Comparison of ENCODE assay signal across 8 mouse cellular contexts in the genomic region with DNA sequence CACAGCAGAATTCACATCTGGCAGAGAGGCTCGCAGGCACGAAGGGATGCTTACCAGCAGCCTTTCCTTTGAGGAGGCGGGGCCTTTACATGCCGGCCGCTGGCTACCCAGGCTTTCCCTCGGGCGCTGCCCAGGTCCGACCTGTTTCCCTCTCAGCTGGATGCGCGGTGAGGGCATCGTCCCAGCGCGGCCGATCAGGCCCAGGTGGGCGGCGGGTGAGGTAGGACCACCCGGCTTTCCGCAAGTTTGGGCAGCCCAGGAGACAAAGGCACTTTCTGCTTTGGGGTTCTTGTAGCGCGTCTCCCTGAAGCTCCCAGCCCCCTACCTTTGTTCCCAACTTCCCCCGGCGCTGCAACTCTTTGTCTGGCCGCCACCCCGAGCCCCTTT. TPM values are rescaled to one million over a fixed set of nuclear protein-coding genes. Genes with fewer than 3 reads are reported as not detected.
DNase-seq lines count a peak whose midpoint lies in the region; ATAC-seq and TF ChIP-seq lines count a peak whose summit lies in the region.

Gene Mboat2 (plus strand): TSS at position 114 of the 387 bp plus-strand sequence.

- TF ChIP-seq POLR2A in thymus, adult 2 months (IDR thresholded peaks at IDR 0.05; ENCODE audit: control insufficient read depth, extremely low read depth, insufficient read depth, low read length, poor library complexity), result no peak

- no peak for TF ChIP-seq CTCF in thymus, adult 2 months (IDR thresholded peaks at IDR 0.05; ENCODE audit: borderline replicate concordance, control insufficient read depth, extremely low read depth, insufficient read depth, low read length, poor library complexity)
- TF ChIP-seq CTCF in lung, embryonic 14.5 days (IDR thresholded peaks at IDR 0.05; ENCODE audit: low read depth), result no peak

- ATAC-seq in embryonic facial prominence, embryonic 14.5 days (ENCODE audit: low read depth), result peak; percentile 50
- peak; percentile 57 for ATAC-seq in lung, embryonic 14.5 days (ENCODE audit: insufficient read depth)
- ATAC-seq in neural tube, embryonic 15.5 days (ENCODE audit: low FRiP score), result peak; percentile 49

- no peaks in the 10 kb centered on the region for H3K9me3 ChIP-seq in embryonic facial prominence, embryonic 14.5 days (ENCODE audit: control insufficient read depth, low read length)
- H3K9me3 ChIP-seq in lung, embryonic 14.5 days (ENCODE audit: low read depth, low read length), result no peaks in the 10 kb centered on the region
- H3K9me3 ChIP-seq in neural tube, embryonic 15.5 days (replicated peaks), result no peaks in the 10 kb centered on the region

- no peaks in the 10 kb centered on the region; the same call in 1 of the 2 replicates for H3K27me3 ChIP-seq in thymus, adult 2 months (ENCODE audit: control insufficient read depth, insufficient read depth, low read length)
- no peaks in the 10 kb centered on the region for H3K27me3 ChIP-seq in embryonic facial prominence, embryonic 14.5 days (replicated peaks; ENCODE audit: control insufficient read depth, insufficient read depth, low read length)
- H3K27me3 ChIP-seq in lung, embryonic 14.5 days (ENCODE audit: insufficient read depth, low read length), result no peaks in the 10 kb centered on the region
- no peaks in the 10 kb centered on the region for H3K27me3 ChIP-seq in neural tube, embryonic 15.5 days (replicated peaks)

- peaks cover 7% of the 10 kb centered on the region for H3K4me1 ChIP-seq in thymus, adult 2 months (replicated peaks; ENCODE audit: control insufficient read depth, insufficient read depth, low read length)
- peaks cover 28% of the 10 kb centered on the region for H3K4me1 ChIP-seq in embryonic facial prominence, embryonic 14.5 days (ENCODE audit: control insufficient read depth, insufficient read depth, low read length)
- no peaks in the 10 kb centered on the region for H3K4me1 ChIP-seq in lung, embryonic 14.5 days (ENCODE audit: insufficient read depth)
- peaks cover 48% of the 10 kb centered on the region for H3K4me1 ChIP-seq in neural tube, embryonic 15.5 days

- peak within 1 kb of the TSS; percentile 96 for H3K9ac ChIP-seq in embryonic facial prominence, embryonic 14.5 days (ENCODE audit: low read depth, low read length)
- H3K9ac ChIP-seq in lung, embryonic 14.5 days, result peak within 1 kb of the TSS; percentile 87
- peak within 1 kb of the TSS; percentile 93 for H3K9ac ChIP-seq in neural tube, embryonic 15.5 days (replicated peaks)

- H3K4me3 ChIP-seq in thymus, adult 2 months (ENCODE audit: control insufficient read depth, insufficient read depth, low read length), result peak within 1 kb of the TSS; percentile 64
- H3K4me3 ChIP-seq in embryonic facial prominence, embryonic 14.5 days (ENCODE audit: low read depth, low read length), result peak within 1 kb of the TSS; percentile 93
- peak within 1 kb of the TSS; percentile 84 for H3K4me3 ChIP-seq in lung, embryonic 14.5 days (ENCODE audit: low read depth, low read length)
- peak within 1 kb of the TSS; percentile 82 for H3K4me3 ChIP-seq in neural tube, embryonic 15.5 days (replicated peaks)

- WGBS in thymus, adult 2 months, result under 1% methylated on average over 24 of the region's 24 CpGs
- under 1% methylated on average over 15 of the region's 24 CpGs for WGBS in embryonic facial prominence, embryonic 14.5 days
- under 1% methylated on average over 24 of the region's 24 CpGs for WGBS in lung, embryonic 14.5 days
- under 1% methylated on average over 24 of the region's 24 CpGs for WGBS in neural tube, embryonic 15.5 days

- no peak within 1 kb of the TSS for H3K27ac ChIP-seq in thymus, adult 2 months (ENCODE audit: control insufficient read depth, insufficient read depth, low read length)
- H3K27ac ChIP-seq in embryonic facial prominence, embryonic 14.5 days (replicated peaks; ENCODE audit: low read depth, low read length), result peak within 1 kb of the TSS; percentile 90
- H3K27ac ChIP-seq in lung, embryonic 14.5 days (ENCODE audit: low read depth), result peak within 1 kb of the TSS; percentile 92
- H3K27ac ChIP-seq in neural tube, embryonic 15.5 days (replicated peaks), result peak within 1 kb of the TSS; percentile 97

- H3K36me3 ChIP-seq in thymus, adult 2 months (ENCODE audit: control insufficient read depth, insufficient read depth, low read length), result no peaks in the 10 kb centered on the region
- H3K36me3 ChIP-seq in embryonic facial prominence, embryonic 14.5 days (ENCODE audit: control insufficient read depth, insufficient read depth, low read length), result no peaks in the 10 kb centered on the region
- no peaks in the 10 kb centered on the region for H3K36me3 ChIP-seq in lung, embryonic 14.5 days (ENCODE audit: insufficient read depth)
- no peaks in the 10 kb centered on the region for H3K36me3 ChIP-seq in neural tube, embryonic 15.5 days

- H3K4me2 ChIP-seq in embryonic facial prominence, embryonic 14.5 days (ENCODE audit: low read depth, low read length), result peak within 1 kb of the TSS; percentile 67
- H3K4me2 ChIP-seq in lung, embryonic 14.5 days, result peak within 1 kb of the TSS; percentile 82
- peak within 1 kb of the TSS; percentile 68 for H3K4me2 ChIP-seq in neural tube, embryonic 15.5 days

- no peak for DNase-seq in thymus, adult 2 months
- DNase-seq in thymus, postnatal 36 days, result no peak
- peak; percentile 73 for DNase-seq in embryonic facial prominence, embryonic 14.5 days (ENCODE audit: low spot score)
- peak; percentile 64 for DNase-seq in heart, postnatal 4 days
- DNase-seq in layer of hippocampus, adult 9-11 months, result peak; percentile 31
- DNase-seq in lung, embryonic 14.5 days, result peak; percentile 78
- DNase-seq in thymus, postnatal 0 days (ENCODE audit: low spot score), result no peak

RNA-seq across cellular contexts. Expression of gene Mboat2, which starts in this region (rescaled TPM):
- polyA plus RNA-seq in thymus, adult 2 months (2012; rRNA removed), result 0.85 and 1.3 TPM in 2 replicates
- 50.5 and 55.5 TPM in 2 replicates for polyA plus RNA-seq in embryonic facial prominence, embryonic 14.5 days (2014; fragmentation: Nextera tagmentation; extraction: Ambion mirVana)
- total RNA-seq in heart, postnatal 4 days (2021), result 10 to 100 TPM; 17.5 to 19.9 TPM
- polyA plus RNA-seq in lung, embryonic 14.5 days (2014; fragmentation: Nextera tagmentation; extraction: Ambion mirVana), result 44.6 and 45.7 TPM in 2 replicates
- polyA plus RNA-seq in neural tube, embryonic 15.5 days (2015; fragmentation: Nextera tagmentation; extraction: Ambion mirVana), result 58.8 and 61.9 TPM in 2 replicates
- 3.7 and 4.8 TPM in 2 replicates for polyA plus RNA-seq in thymus, postnatal 0 days (2015; fragmentation: Nextera tagmentation; extraction: Ambion mirVana)

Comparison
In these comparisons a context has a peak if more than half of its experiments do, and no peak if none do; other contexts are left out.
1. DNase-seq: peak in embryonic facial prominence, embryonic 14.5 days (single experiment), heart, postnatal 4 days (single experiment), layer of hippocampus, adult 9-11 months (single experiment) and lung, embryonic 14.5 days (single experiment); none in thymus, adult 2 months (single experiment), thymus, postnatal 36 days (0 of 2) and thymus, postnatal 0 days (single experiment).
2. Peak in every context shown above with its lines, with median percentiles within 50 percentile points of each other: H3K4me3 ChIP-seq, ATAC-seq, H3K4me2 ChIP-seq and H3K9ac ChIP-seq.